Mouse (Mus musculus): Measurements from ENCODE around the gene Gsk3a. TPM values are rescaled to one million over a fixed set of nuclear protein-coding genes. Genes with fewer than 3 reads are reported as not detected.
A peak's percentile ranks its signal among the peaks of the same experiment; 100 is the strongest.

The Gsk3a gene
- total and polyA plus RNA-seq, 3 experiments: 45.8 to 76.1 (median 47.5) TPM

DNA sequence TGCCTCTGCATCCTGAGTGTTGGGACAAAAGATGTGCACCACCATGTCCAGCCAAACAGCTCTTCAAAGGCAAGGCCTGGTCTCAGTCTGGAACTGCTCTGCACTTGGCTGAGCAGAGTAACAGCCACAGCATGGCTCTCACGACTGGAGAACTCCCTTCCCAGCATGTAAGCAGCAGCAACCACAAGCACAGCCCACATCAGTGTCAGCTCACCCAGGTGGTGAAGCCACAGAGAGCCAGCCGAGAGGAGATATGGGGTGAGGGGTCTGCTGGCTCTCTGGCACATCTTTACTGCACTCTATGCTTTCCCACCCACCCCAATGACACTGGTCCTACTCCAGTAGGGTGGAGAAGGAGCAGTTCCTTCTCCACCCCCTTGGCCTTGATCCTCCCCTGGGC lies 4.6 kb downstream of the Gsk3a start:
- H3K9ac ChIP-seq (ENCODE audit: insufficient read depth, low read depth): no peak overlapping the region
- no peak overlapping the region for H3K27ac ChIP-seq (ENCODE audit: insufficient read depth, low read depth)
- H3K4me3 ChIP-seq (replicated peaks in 1 of 3; ENCODE audit: low read depth in 2 of 3, low read length in 2 of 3, poor library complexity in 1 of 3): no peak overlapping the region
- H3K79me2 ChIP-seq (replicated peaks; ENCODE audit: control insufficient read depth, extremely low read depth, insufficient read depth, poor library complexity, severe bottlenecking): peaks cover 37% of the 10 kb centered on the region
- in situ Hi-C loops (cut with MboI; ENCODE audit: low pct_ligation_motif_present, low pct_unique_long_range_greater_than_20kb, low sequenced_read_pairs) (no loop called here), dilution Hi-C loops (cut with MboI; ENCODE audit: extremely low pct_ligation_motif_present, extremely low pct_unique_long_range_greater_than_20kb, low sequenced_read_pairs) (no loop called here)
- H3K36me3 ChIP-seq (replicated peaks in 1 of 2; ENCODE audit: control insufficient read depth in 1 of 2, insufficient read depth in 1 of 2, low read length in 1 of 2): peaks cover 69 to 78% of the 10 kb centered on the region in 2 experiments
- no peaks in the 10 kb centered on the region for H3K27me3 ChIP-seq (replicated peaks)
- no peaks in the 10 kb centered on the region for H3K9me3 ChIP-seq (replicated peaks; ENCODE audit: low read length)
- no peak for TF ChIP-seq ZKSCAN1 (IDR thresholded peaks at IDR 0.05; ENCODE audit: borderline replicate concordance, low read depth, low read length)
- no peak for TF ChIP-seq MAX (IDR thresholded peaks at IDR 0.05; ENCODE audit: low read length)
- no peak for TF ChIP-seq USF1 (IDR thresholded peaks at IDR 0.05; ENCODE audit: low read depth, low read length)
- TF ChIP-seq MEF2A (IDR thresholded peaks at IDR 0.05; ENCODE audit: borderline replicate concordance, low read depth, low read length): no peak
- no peak for TF ChIP-seq TBP (conservative IDR thresholded peaks at IDR 0.05; ENCODE audit: low read depth, low read length)
- TF ChIP-seq POLR2A (IDR thresholded peaks at IDR 0.05; ENCODE audit: low read depth, low read length): no peak
- no peak for TF ChIP-seq IRF4 (IDR thresholded peaks at IDR 0.05; ENCODE audit: low read depth, low read length)
- TF ChIP-seq MAFK (IDR thresholded peaks at IDR 0.05; ENCODE audit: insufficient replicate concordance, low read length): no peak
- TF ChIP-seq ZMIZ1 (IDR thresholded peaks at IDR 0.05; ENCODE audit: low read depth, low read length): no peak
- TF ChIP-seq ZNF384 (IDR thresholded peaks at IDR 0.05; ENCODE audit: low read depth, low read length): no peak
- TF ChIP-seq MAZ (IDR thresholded peaks at IDR 0.05; ENCODE audit: low read depth, low read length): no peak
- peaks cover 8 to 31% of the 10 kb centered on the region in 2 experiments for H3K4me1 ChIP-seq (ENCODE audit: control insufficient read depth in 1 of 2, insufficient read depth in 2 of 2)
- DNase-seq (ENCODE audit: extremely low read depth): no peak
- H3K4me2 ChIP-seq (ENCODE audit: insufficient read depth, low read depth, poor library complexity, severe bottlenecking): no peak overlapping the region

DNA sequence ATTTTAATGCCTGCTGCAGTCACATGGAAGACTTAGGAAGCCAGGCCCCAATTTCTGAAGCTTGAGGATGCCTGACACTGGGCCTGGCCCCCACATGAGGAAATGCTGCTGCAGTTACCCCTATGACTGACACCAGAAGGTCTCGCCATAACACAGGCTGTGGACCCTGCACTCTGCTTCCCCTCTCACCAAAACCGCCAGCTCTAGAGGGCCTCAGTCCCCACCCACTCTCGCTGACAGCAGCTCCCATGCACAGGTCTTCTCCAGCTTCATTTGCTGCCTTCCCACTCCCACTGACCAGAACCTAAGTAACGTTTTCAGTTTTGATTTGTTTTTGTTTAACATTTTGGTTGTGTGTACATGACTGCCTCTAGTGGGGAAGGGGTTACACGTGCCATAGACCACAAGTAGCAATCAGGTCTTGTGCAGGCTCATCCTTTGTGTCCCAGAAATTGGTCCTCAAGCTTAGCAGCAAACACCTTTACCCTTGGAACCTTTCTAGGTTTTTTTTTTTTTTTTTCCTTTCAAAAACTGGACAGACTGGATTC lies 5.5 kb downstream of the Gsk3a start:
- peaks cover 78 to 86% of the 10 kb centered on the region in 2 experiments for H3K36me3 ChIP-seq (replicated peaks in 1 of 2; ENCODE audit: control insufficient read depth in 1 of 2, insufficient read depth in 1 of 2, low read length in 1 of 2)
- H3K9ac ChIP-seq (ENCODE audit: insufficient read depth, low read depth): no peak overlapping the region
- no peaks in the 10 kb centered on the region for H3K9me3 ChIP-seq (replicated peaks; ENCODE audit: low read length)
- in situ Hi-C loops (cut with MboI; ENCODE audit: low pct_ligation_motif_present, low pct_unique_long_range_greater_than_20kb, low sequenced_read_pairs) (no loop called here), dilution Hi-C loops (cut with MboI; ENCODE audit: extremely low pct_ligation_motif_present, extremely low pct_unique_long_range_greater_than_20kb, low sequenced_read_pairs) (no loop called here)
- TF ChIP-seq CHD2 (IDR thresholded peaks at IDR 0.05; ENCODE audit: low read length): no peak
- peak; percentile 42; the same call in 1 of the 2 replicates for TF ChIP-seq BHLHE40 (IDR thresholded peaks at IDR 0.05; ENCODE audit: low read depth, low read length)
- no peak for TF ChIP-seq JUND (conservative IDR thresholded peaks at IDR 0.05; ENCODE audit: low read depth, low read length)
- peak; percentile 11; the same call in 1 of the 2 replicates for TF ChIP-seq SMC3 (IDR thresholded peaks at IDR 0.05; ENCODE audit: low read depth, low read length)
- H3K4me2 ChIP-seq (ENCODE audit: insufficient read depth, low read depth, poor library complexity, severe bottlenecking): no peak overlapping the region
- peaks cover 8 to 31% of the 10 kb centered on the region in 2 experiments for H3K4me1 ChIP-seq (ENCODE audit: control insufficient read depth in 1 of 2, insufficient read depth in 2 of 2)
- peaks cover 34% of the 10 kb centered on the region for H3K79me2 ChIP-seq (replicated peaks; ENCODE audit: control insufficient read depth, extremely low read depth, insufficient read depth, poor library complexity, severe bottlenecking)
- H3K27me3 ChIP-seq (replicated peaks): no peaks in the 10 kb centered on the region
- H3K4me3 ChIP-seq (replicated peaks in 1 of 3; ENCODE audit: low read depth in 2 of 3, low read length in 2 of 3, poor library complexity in 1 of 3): no peak overlapping the region
- no peak for DNase-seq (ENCODE audit: extremely low read depth)
- no peak overlapping the region for H3K27ac ChIP-seq (ENCODE audit: insufficient read depth, low read depth)

Data from CH12.LX (cell line).